ENCODE assay signal across 12 mouse cellular contexts in genomic region chr6:22136805-22137204, GRCm38 (mm10).
DNase-seq lines count a peak whose midpoint lies in the region; ATAC-seq lines count a peak whose summit lies in the region.
"Had no signal": no experiment of that assay in that cellular context is flagged by ENCODE, and none has a peak within 500 bp of the region (broad histone marks: within the 10 kb centered on the region; RNA-seq: fewer than 3 reads in every experiment).

No protein-coding gene starts in this region.

- no peak overlapping the region for H3K4me2 ChIP-seq in kidney, embryonic 16.5 days (replicated peaks; ENCODE audit: low read depth, low read length)
- H3K4me2 ChIP-seq in neural tube, embryonic 13.5 days: no peak overlapping the region
- H3K4me2 ChIP-seq: limb, embryonic 13.5 days; stomach, embryonic 15.5 days had no signal

- H3K9ac ChIP-seq in kidney, embryonic 16.5 days (replicated peaks; ENCODE audit: low read length): no peak overlapping the region
- no peak overlapping the region for H3K9ac ChIP-seq in neural tube, embryonic 13.5 days
- H3K9ac ChIP-seq: limb, embryonic 13.5 days; stomach, embryonic 15.5 days had no signal

- peak; percentile 74; the same call in 1 of the 2 replicates for ATAC-seq in kidney, embryonic 16.5 days (ENCODE audit: low FRiP score, low TSS enrichment)
- ATAC-seq in neural tube, embryonic 13.5 days (ENCODE audit: low read depth): peak; percentile 36; the same call in 1 of the 2 replicates

- no peak overlapping the region for H3K27ac ChIP-seq in kidney, embryonic 16.5 days (ENCODE audit: low read length)
- H3K27ac ChIP-seq in neural tube, embryonic 13.5 days (replicated peaks): no peak overlapping the region
- H3K27ac ChIP-seq: limb, embryonic 13.5 days; stomach, embryonic 15.5 days had no signal

- H3K4me1 ChIP-seq in kidney, embryonic 16.5 days (ENCODE audit: insufficient read depth, low read length): no peaks in the 10 kb centered on the region
- H3K4me1 ChIP-seq in neural tube, embryonic 13.5 days (replicated peaks): no peaks in the 10 kb centered on the region
- H3K4me1 ChIP-seq: stomach, embryonic 15.5 days had no signal

- H3K27me3 ChIP-seq in kidney, embryonic 16.5 days (ENCODE audit: insufficient read depth, low read length): no peaks in the 10 kb centered on the region
- H3K27me3 ChIP-seq in neural tube, embryonic 13.5 days: no peaks in the 10 kb centered on the region
- H3K27me3 ChIP-seq: limb, embryonic 13.5 days; stomach, embryonic 15.5 days had no signal

- no peaks in the 10 kb centered on the region for H3K9me3 ChIP-seq in kidney, embryonic 16.5 days (ENCODE audit: low read length)
- no peaks in the 10 kb centered on the region for H3K9me3 ChIP-seq in neural tube, embryonic 13.5 days
- H3K9me3 ChIP-seq: limb, embryonic 13.5 days; stomach, embryonic 15.5 days had no signal

- WGBS in kidney, embryonic 16.5 days: 48% methylated on average over 10 of the region's 10 CpGs
- 42% methylated on average over 10 of the region's 10 CpGs for WGBS in neural tube, embryonic 13.5 days

- DNase-seq in cerebellum, postnatal 10 days: peak; percentile 28 to 47
- DNase-seq in cerebellum, postnatal 4 days (ENCODE audit: low spot score in 2 of 2): no peak
- DNase-seq in kidney, postnatal 25 days: no peak
- peak; percentile 2 for DNase-seq in brain, adult 2 months (ENCODE audit: low read depth, low spot score)
- no peak for DNase-seq in gastrocnemius, postnatal 4 days (ENCODE audit: low spot score in 2 of 2)
- no peak for DNase-seq in ovary, postnatal 36 days (ENCODE audit: low spot score)
- DNase-seq: gastrocnemius, postnatal 36 days; lung, postnatal 4 days had no signal

- no peaks in the 10 kb centered on the region for H3K36me3 ChIP-seq in kidney, embryonic 16.5 days (ENCODE audit: insufficient read depth, low read length)
- no peaks in the 10 kb centered on the region for H3K36me3 ChIP-seq in neural tube, embryonic 13.5 days
- H3K36me3 ChIP-seq: stomach, embryonic 15.5 days had no signal

- no peak overlapping the region for H3K4me3 ChIP-seq in kidney, embryonic 16.5 days (ENCODE audit: low read length)
- H3K4me3 ChIP-seq in neural tube, embryonic 13.5 days: no peak overlapping the region
- H3K4me3 ChIP-seq: limb, embryonic 13.5 days; stomach, embryonic 15.5 days had no signal

Comparison
In these comparisons a context has a peak if more than half of its experiments do, and no peak if none do; other contexts are left out.
1. DNase-seq: peak in cerebellum, postnatal 10 days (2 of 2) and brain, adult 2 months (single experiment); none in cerebellum, postnatal 4 days (0 of 2), kidney, postnatal 25 days (0 of 2), gastrocnemius, postnatal 4 days (0 of 2) and ovary, postnatal 36 days (single experiment).